Mouse (Mus musculus) intestine, embryonic 16.5 days (tissue): Measurements from ENCODE around the gene 4933427I04Rik. TPM values are rescaled to one million over a fixed set of nuclear protein-coding genes. Genes with fewer than 3 reads are reported as not detected.

ENCODE experiments used
- polyA plus RNA-seq: library from polyadenylated mRNA; unstranded; fragments of >200 nt; fragmentation: Nextera tagmentation; extraction: Ambion mirVana; gene quantifications from 2 replicates; pipeline ENCODE4 v1.2.1, GENCODE M21; 2015

4933427I04Rik gene
- polyA plus RNA-seq, 1 experiment from 2014 or later, result not detected

Other genes starting within 250 kb of the 4933427I04Rik start
- gene Macf1, start 175.3 kb upstream of the 4933427I04Rik start, polyA plus RNA-seq, result 18.9 and 19.7 TPM in 2 replicates
- gene Ndufs5, start 141.5 kb upstream of the 4933427I04Rik start, polyA plus RNA-seq, result 322 and 330 TPM in 2 replicates
- gene Akirin1, start 109.3 kb upstream of the 4933427I04Rik start, polyA plus RNA-seq, result 35.7 and 36.2 TPM in 2 replicates
- gene Rhbdl2, start 71.8 kb upstream of the 4933427I04Rik start, polyA plus RNA-seq, result 2.6 and 4.3 TPM in 2 replicates
- 98.0 and 99.7 TPM in 2 replicates for gene Mycbp, start 45.2 kb downstream of the 4933427I04Rik start, polyA plus RNA-seq
- gene Rragc, start 57.8 kb downstream of the 4933427I04Rik start, polyA plus RNA-seq, result 52.2 and 52.5 TPM in 2 replicates
- gene 4930535I16Rik, start 58.3 kb downstream of the 4933427I04Rik start, polyA plus RNA-seq, result not detected in 2 replicates